Mouse (Mus musculus): ENCODE measurements around the gene 9430038I01Rik. TPM values are rescaled to one million over a fixed set of nuclear protein-coding genes. Genes with fewer than 3 reads are reported as not detected.

The 9430038I01Rik gene
- polyA plus RNA-seq, 2 experiments: 16.0 to 23.6 TPM

DNA sequence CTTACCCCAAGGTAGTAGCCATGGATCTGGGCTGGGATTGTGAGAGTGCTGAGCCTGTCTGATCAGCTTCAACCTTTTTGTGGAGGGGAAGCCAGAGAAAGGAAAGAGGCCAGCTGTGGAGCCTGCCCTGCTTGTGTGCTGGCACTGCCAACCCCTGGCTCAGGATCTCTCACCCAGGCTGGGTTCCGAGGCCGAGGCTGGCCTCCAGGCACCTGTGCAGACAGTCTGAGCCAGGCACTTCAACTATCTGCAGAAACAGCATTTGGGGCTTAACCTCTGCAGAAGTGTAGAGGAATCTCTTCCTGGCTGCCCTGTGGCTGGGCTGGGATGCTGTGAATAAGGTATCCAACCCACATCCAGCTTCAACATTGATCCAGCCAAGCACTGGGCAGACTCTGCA, 76.6 kb downstream of the 9430038I01Rik start:
- TF ChIP-seq POLR2A (IDR thresholded peaks at IDR 0.05; ENCODE audit: borderline replicate concordance, extremely low read depth, insufficient read depth, insufficient read length): no peak
- 85% methylated on average over 2 of the region's 2 CpGs for WGBS
- Histone ChIP-seq H3K4me1 (ENCODE audit: control insufficient read depth, insufficient read depth, low read length) (no peaks in the 10 kb centered on the region), H3K4me2 (replicated peaks; ENCODE audit: low read depth, low read length, severe bottlenecking) (no peak overlapping the region), H3K36me3 (ENCODE audit: control insufficient read depth, insufficient read depth, low read length) (no peaks in the 10 kb centered on the region), H3K4me3 (replicated peaks; ENCODE audit: low read length) (no peak overlapping the region), H3K27me3 (ENCODE audit: control insufficient read depth, insufficient read depth, low read length) (no peaks in the 10 kb centered on the region), H3K9ac (ENCODE audit: low read depth, low read length, severe bottlenecking) (no peak overlapping the region), H3K27ac (replicated peaks; ENCODE audit: low read depth, low read length) (no peak overlapping the region), H3K9me3 (ENCODE audit: control insufficient read depth, low read length) (no peaks in the 10 kb centered on the region)
- DNase-seq (ENCODE audit: low spot score) (no peak), ATAC-seq (ENCODE audit: low FRiP score, low read depth) (no peak)

Other genes starting within 250 kb of the 9430038I01Rik start
- 80.3 and 93.2 TPM in 2 replicates for gene Ebf3, start 96.3 kb downstream of the 9430038I01Rik start, polyA plus RNA-seq (2012; rRNA removed)
- gene Ebf3, start 96.3 kb downstream of the 9430038I01Rik start, polyA plus RNA-seq (2014; fragmentation: Nextera tagmentation; extraction: Ambion mirVana): 15.3 and 17.8 TPM in 2 replicates
- 99.9 and 170 TPM in 2 replicates for gene Glrx3, start 26.9 kb upstream of the 9430038I01Rik start, polyA plus RNA-seq (2012; rRNA removed)
- gene Glrx3, start 26.9 kb upstream of the 9430038I01Rik start, polyA plus RNA-seq (2014; fragmentation: Nextera tagmentation; extraction: Ambion mirVana): 272 and 274 TPM in 2 replicates

Measured in limb, embryonic 14.5 days (tissue).